Mouse (Mus musculus) ES-E14 (cell line): ENCODE data around the gene Itsn1.

Experiments used
- CHD2 ChIP-seq: IDR thresholded peaks from 2 replicates; pipeline ENCODE4 v1.6.1; 2014; ENCODE audit warnings: mild to moderate bottlenecking, low read depth, low read length, inconsistent platforms
- HCFC1 ChIP-seq: IDR thresholded peaks from 2 replicates; pipeline ENCODE4 v1.6.1; 2012; ENCODE audit warnings: low read length, inconsistent platforms, borderline replicate concordance; ENCODE audit not compliant: insufficient read depth
- MAFK ChIP-seq: IDR thresholded peaks from 2 replicates; pipeline ENCODE4 v1.6.1; 2014; ENCODE audit warnings: mild to moderate bottlenecking, low read depth, low read length, inconsistent platforms; ENCODE audit not compliant: insufficient read depth
- ZC3H11A ChIP-seq: IDR thresholded peaks from 2 replicates; pipeline ENCODE4 v1.6.1; 2012; ENCODE audit warnings: low read depth, mild to moderate bottlenecking, inconsistent platforms, low read length, borderline replicate concordance
- ZNF384 ChIP-seq: IDR thresholded peaks from 2 replicates; pipeline ENCODE4 v1.6.1; 2012; ENCODE audit warnings: low read depth, low read length, inconsistent platforms

- no peak for TF ChIP-seq CHD2
- no peak for TF ChIP-seq ZC3H11A
- no peak for TF ChIP-seq MAFK
- no peak for TF ChIP-seq ZNF384
- no peak for TF ChIP-seq HCFC1
These were observed 11.8 kb downstream of the Itsn1 start for GRCm38 (mm10) chr16:91740918-91741255.
